ENCODE assay signal across 9 mouse cellular contexts in the genomic region with DNA sequence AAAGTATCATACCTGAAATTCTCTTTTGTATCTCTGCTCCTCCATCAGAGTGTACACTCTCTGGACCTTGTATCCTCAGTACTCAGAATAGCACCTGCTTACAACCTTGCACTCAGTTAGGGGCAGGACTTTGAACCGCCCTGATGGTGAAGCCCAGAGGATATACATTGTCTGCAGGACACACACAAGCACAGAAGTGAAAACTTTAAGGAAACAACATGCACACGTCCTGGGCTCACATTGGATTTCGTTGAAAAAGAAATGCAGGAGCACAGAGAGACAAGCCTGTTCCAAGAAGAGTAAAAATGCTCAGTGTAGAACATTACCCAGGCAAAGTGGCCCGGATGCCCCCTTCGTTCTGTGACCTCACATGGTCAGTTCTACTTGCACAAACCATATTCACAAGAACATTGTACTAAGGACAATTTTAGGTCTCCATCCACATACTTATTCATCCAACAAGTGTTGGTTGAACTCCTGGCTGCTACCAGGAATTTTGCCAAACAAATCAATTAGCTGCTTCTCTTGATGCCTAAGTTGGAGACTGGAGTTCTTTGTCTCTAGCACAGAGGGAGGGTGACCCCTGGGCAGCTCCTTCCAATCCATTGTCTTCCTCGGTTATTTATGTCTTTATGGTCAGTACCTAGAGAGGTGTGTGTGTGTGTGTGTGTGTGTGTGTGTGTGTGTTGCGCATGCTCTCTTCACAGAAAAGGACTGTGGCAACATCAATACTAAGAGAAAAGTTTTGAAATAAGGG. TPM values are rescaled to one million over a fixed set of nuclear protein-coding genes. Genes with fewer than 3 reads are reported as not detected.
DNase-seq lines count a peak whose midpoint lies in the region; ATAC-seq and TF ChIP-seq lines count a peak whose summit lies in the region.
"Had no signal": no experiment of that assay in that cellular context is flagged by ENCODE, and none has a peak within 500 bp of the region (broad histone marks: within the 10 kb centered on the region; RNA-seq: fewer than 3 reads in every experiment).

No protein-coding gene starts in this region.

- peaks cover 23% of the 10 kb centered on the region for H3K27me3 ChIP-seq in hindbrain, embryonic 10.5 days (ENCODE audit: insufficient read depth, poor library complexity, severe bottlenecking)
- peaks cover 17% of the 10 kb centered on the region for H3K27me3 ChIP-seq in hindbrain, embryonic 13.5 days
- no peaks in the 10 kb centered on the region for H3K27me3 ChIP-seq in liver, embryonic 14.5 days (ENCODE audit: control insufficient read depth, insufficient read depth, low read length)

- no peak overlapping the region for H3K4me2 ChIP-seq in hindbrain, embryonic 13.5 days
- H3K4me2 ChIP-seq in liver, embryonic 14.5 days (ENCODE audit: low read depth): peak overlapping the region; percentile 95

- 26% methylated on average over 7 of the region's 7 CpGs for WGBS in hindbrain, embryonic 10.5 days
- WGBS in hindbrain, embryonic 13.5 days: 17% methylated on average over 7 of the region's 7 CpGs
- WGBS in liver, embryonic 14.5 days (ENCODE audit: insufficient replicate concordance): 30% methylated on average over 7 of the region's 7 CpGs

- no peak for TF ChIP-seq CTCF in liver, embryonic 14.5 days (IDR thresholded peaks at IDR 0.05; ENCODE audit: low read depth)

- in situ Hi-C loops in ES-E14 (cut with MboI; ENCODE audit: low sequenced_read_pairs in 2 of 2, unreplicated experiment in 2 of 2): no loop called here

- DNase-seq in hindbrain, embryonic 10.5 days (ENCODE audit: low spot score): peak; percentile 57
- no peak for DNase-seq in ES-E14 (ENCODE audit: low read depth, low spot score)
- DNase-seq in embryo, embryonic 11.5 days (ENCODE audit: low read depth, low spot score): peak; percentile 22
- no peak for DNase-seq in liver, embryonic 14.5 days (ENCODE audit: low read depth in 3 of 3, low spot score in 3 of 3)
- no peak for DNase-seq in left cerebral cortex, postnatal 36 days (ENCODE audit: low spot score in 2 of 2)
- DNase-seq in left cerebral cortex, adult 18-20 months (ENCODE audit: low spot score in 2 of 2): no peak
- DNase-seq: kidney, postnatal 10 days had no signal

- H3K9me3 ChIP-seq in hindbrain, embryonic 10.5 days: no peaks in the 10 kb centered on the region
- no peaks in the 10 kb centered on the region for H3K9me3 ChIP-seq in hindbrain, embryonic 13.5 days
- no peaks in the 10 kb centered on the region for H3K9me3 ChIP-seq in ES-E14 (ENCODE audit: control insufficient read depth, insufficient read depth, low read depth, low read length)
- H3K9me3 ChIP-seq in liver, embryonic 14.5 days (ENCODE audit: control insufficient read depth, low read length): no peaks in the 10 kb centered on the region

- no peak overlapping the region for H3K9ac ChIP-seq in hindbrain, embryonic 13.5 days
- H3K9ac ChIP-seq in ES-E14 (ENCODE audit: insufficient read depth, low read depth, low read length, poor library complexity, severe bottlenecking): 0 out of 2 replicates have a peak overlapping the region, but pooled peaks have one; percentile 15
- peak overlapping the region; percentile 91 for H3K9ac ChIP-seq in liver, embryonic 14.5 days (replicated peaks)

- intact Hi-C loops in left cerebral cortex, postnatal 36 days (cut with DNase I): loop anchor here (5.0 kb wide), 1 partner anchor 803 kb away; no protein-coding TSS in a partner anchor

- H3K27ac ChIP-seq in hindbrain, embryonic 10.5 days: peak overlapping the region; percentile 99
- no peak overlapping the region for H3K27ac ChIP-seq in hindbrain, embryonic 13.5 days
- no peak overlapping the region for H3K27ac ChIP-seq in ES-E14 (ENCODE audit: insufficient read depth, low read depth, low read length, poor library complexity, severe bottlenecking)
- peak overlapping the region; percentile 88 for H3K27ac ChIP-seq in liver, embryonic 14.5 days

- peaks cover 49% of the 10 kb centered on the region for H3K4me1 ChIP-seq in hindbrain, embryonic 10.5 days (replicated peaks)
- peaks cover 26% of the 10 kb centered on the region for H3K4me1 ChIP-seq in hindbrain, embryonic 13.5 days (replicated peaks)
- peaks cover 9 to 10% of the 10 kb centered on the region in 2 experiments for H3K4me1 ChIP-seq in ES-E14 (ENCODE audit: control insufficient read depth in 2 of 2, insufficient read depth in 2 of 2, low read length in 2 of 2, poor library complexity in 1 of 2)
- peaks cover 18 to 40% of the 10 kb centered on the region in 2 experiments for H3K4me1 ChIP-seq in liver, embryonic 14.5 days (replicated peaks; ENCODE audit: control insufficient read depth in 2 of 2, insufficient read depth in 2 of 2, low read length in 1 of 2)

- peaks cover 14% of the 10 kb centered on the region for H3K36me3 ChIP-seq in hindbrain, embryonic 10.5 days
- H3K36me3 ChIP-seq in hindbrain, embryonic 13.5 days: no peaks in the 10 kb centered on the region
- peaks cover 8% of the 10 kb centered on the region for H3K36me3 ChIP-seq in ES-E14 (ENCODE audit: control insufficient read depth, insufficient read depth, low read length, poor library complexity, severe bottlenecking)
- H3K36me3 ChIP-seq in liver, embryonic 14.5 days (replicated peaks; ENCODE audit: control insufficient read depth, insufficient read depth, low read depth): peaks cover 9% of the 10 kb centered on the region

- H3K4me3 ChIP-seq in hindbrain, embryonic 10.5 days: peak overlapping the region; percentile 88
- H3K4me3 ChIP-seq in hindbrain, embryonic 13.5 days: no peak overlapping the region
- no peak overlapping the region for H3K4me3 ChIP-seq in ES-E14 (ENCODE audit: insufficient read depth in 1 of 2, low read depth in 1 of 2, low read length in 2 of 2, poor library complexity in 1 of 2, severe bottlenecking in 1 of 2)
- H3K4me3 ChIP-seq in liver, embryonic 14.5 days (ENCODE audit: insufficient read depth in 1 of 2, low read depth in 2 of 2, low read length in 2 of 2): peak overlapping the region in 1 of 2 experiments; percentile 78; a peak in 2 of 4 replicates

- no peak for ATAC-seq in hindbrain, embryonic 13.5 days (ENCODE audit: low FRiP score)
- ATAC-seq in liver, embryonic 14.5 days (ENCODE audit: insufficient read depth): no peak
- no peak for ATAC-seq in megakaryocyte progenitor cell, adult 5-6 weeks (replicated peaks; ENCODE audit: poor library complexity)

- no peak for TF ChIP-seq EP300 in liver, embryonic 14.5 days (IDR thresholded peaks at IDR 0.05; ENCODE audit: low read depth)

TF ChIP-seq in ES-E14, 5 proteins besides CTCF, POLR2A, EP300 and RAD21:
- TF ChIP-seq CHD2 (IDR thresholded peaks at IDR 0.05; ENCODE audit: low read depth, low read length) (no peak), HCFC1 (IDR thresholded peaks at IDR 0.05; ENCODE audit: borderline replicate concordance, insufficient read depth, low read length) (no peak), MAFK (IDR thresholded peaks at IDR 0.05; ENCODE audit: insufficient read depth, low read depth, low read length) (no peak), ZC3H11A (IDR thresholded peaks at IDR 0.05; ENCODE audit: borderline replicate concordance, low read depth, low read length) (no peak), ZNF384 (IDR thresholded peaks at IDR 0.05; ENCODE audit: low read depth, low read length) (no peak)

RNA-seq across cellular contexts. Expression of a gene that starts 1.2 kb away (rescaled TPM):
- 163 and 223 TPM in 2 replicates for polyA plus RNA-seq in hindbrain, embryonic 10.5 days (2016; fragmentation: Nextera tagmentation; extraction: Ambion mirVana)
- polyA plus RNA-seq in hindbrain, embryonic 13.5 days (2015; fragmentation: Nextera tagmentation; extraction: Ambion mirVana): 29.3 and 30.2 TPM in 2 replicates
- total RNA-seq in ES-E14 (2012; rRNA removed): 94.1 and 107 TPM in 2 replicates
- 39.9 and 45.0 TPM in 2 replicates for polyA plus RNA-seq in liver, embryonic 14.5 days (2012; rRNA removed)
- 45.2 and 48.9 TPM in 2 replicates for polyA plus RNA-seq in liver, embryonic 14.5 days (2014; fragmentation: Nextera tagmentation; extraction: Ambion mirVana)
- 155 and 165 TPM in 2 replicates for total RNA-seq in megakaryocyte progenitor cell, adult 5-6 weeks (2015)
- 221 and 252 TPM in 2 replicates for total RNA-seq in megakaryocyte progenitor cell, adult 5-6 weeks (2017)
- total RNA-seq in left cerebral cortex, postnatal 36 days (2021): 1 to 10 TPM; 5.1 TPM
- 1 to 10 TPM; 3.2 to 4.0 TPM for total RNA-seq in left cerebral cortex, adult 18-20 months (2021)

Comparison
In these comparisons a context has a peak if more than half of its experiments do, and no peak if none do; other contexts are left out.
1. H3K27ac ChIP-seq: peak in hindbrain, embryonic 10.5 days (single experiment) and liver, embryonic 14.5 days (single experiment); none in hindbrain, embryonic 13.5 days (single experiment) and ES-E14 (single experiment).
2. DNase-seq: peak in hindbrain, embryonic 10.5 days (single experiment) and embryo, embryonic 11.5 days (single experiment); none in ES-E14 (single experiment), liver, embryonic 14.5 days (0 of 3), left cerebral cortex, postnatal 36 days (0 of 2) and left cerebral cortex, adult 18-20 months (0 of 2).
3. RNA of a gene that starts 1.2 kb away (total RNA-seq): 155 to 252 TPM in megakaryocyte progenitor cell, adult 5-6 weeks and 94.1 to 107 TPM in ES-E14; 5.1 TPM in left cerebral cortex, postnatal 36 days and 3.2 to 4.0 TPM in left cerebral cortex, adult 18-20 months; every median in the first group is over 10 times any median in the second.